Mouse (Mus musculus): ENCODE measurements around the gene Smurf1.

GRCm38 (mm10) chr5:144979110-144979509 lies 13.5 kb upstream of the Smurf1 start:
- TF ChIP-seq POLR2A (IDR thresholded peaks at IDR 0.05; ENCODE audit: control insufficient read depth, extremely low read depth, insufficient read depth, low read length, poor library complexity) (no peak), CTCF (IDR thresholded peaks at IDR 0.05; ENCODE audit: borderline replicate concordance, control insufficient read depth, extremely low read depth, insufficient read depth, low read length, poor library complexity) (no peak)

Measured in thymus, adult 2 months (tissue).